Mouse (Mus musculus) thymus, adult 2 months (tissue): ENCODE data around the gene Dnah17.

Experiments
- CTCF ChIP-seq: fragments of 200-500 bp; IDR thresholded peaks from 2 replicates; pipeline ENCODE4 v1.5.1; 2012; ENCODE audit warnings: mild to moderate bottlenecking, control low read depth, low read length, moderate library complexity, borderline replicate concordance; ENCODE audit not compliant: control insufficient read depth, poor library complexity, insufficient read depth; ENCODE audit errors: extremely low read depth
- POLR2A ChIP-seq: fragments of 200-500 bp; IDR thresholded peaks from 2 replicates; pipeline ENCODE4 v1.6.1; 2012; ENCODE audit warnings: mild to moderate bottlenecking, low read length, control low read depth, moderate library complexity; ENCODE audit not compliant: control insufficient read depth, poor library complexity, insufficient read depth; ENCODE audit errors: extremely low read depth

GRCm38 (mm10) chr11:118165681-118166080 is 35.2 kb upstream of the Dnah17 start:
- TF ChIP-seq CTCF (no peak), POLR2A (no peak)
